Mouse (Mus musculus): ENCODE data around the gene Slc17a2.
"Not testable (repeated sequence)": the region's sequence is repeated elsewhere in the genome, so short reads cannot be mapped to it uniquely, and the experiment has no call there.

The Slc17a2 gene

DNA sequence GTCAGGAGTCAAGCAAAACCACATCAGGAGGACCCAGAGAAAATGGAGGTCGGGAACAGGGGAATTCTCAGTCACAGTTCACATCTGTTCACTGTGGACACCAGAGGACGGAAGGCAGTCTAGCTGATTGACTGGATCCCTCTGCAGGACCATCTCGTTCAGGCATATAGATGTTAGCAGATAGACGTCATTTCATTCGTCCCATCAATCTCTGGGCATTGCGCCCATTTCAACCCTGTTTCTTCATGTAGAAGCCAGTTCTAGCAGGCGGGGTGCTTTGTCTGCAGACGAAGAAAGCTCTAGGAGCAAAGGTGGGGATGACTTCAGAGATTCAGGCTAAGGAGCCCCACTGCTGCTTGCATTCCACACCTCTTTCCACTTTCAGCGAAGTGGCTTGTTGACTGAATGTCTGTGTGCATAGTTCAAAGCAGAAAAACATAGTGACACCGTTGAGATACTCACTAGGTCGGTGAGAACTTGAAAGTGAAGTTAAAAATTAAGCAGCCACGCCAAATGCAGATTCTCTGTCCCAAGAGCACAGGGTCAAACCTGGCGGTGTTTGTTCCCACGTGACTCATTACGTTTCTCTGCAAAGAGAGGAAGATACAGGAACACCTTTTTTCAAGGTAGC lies at the start of gene Slc17a2:
Gene Slc17a2 (plus strand): TSS at position 572 of the 631 bp plus-strand sequence.
- DNase-seq (ENCODE audit: low read depth, low spot score), result no peak

DNA sequence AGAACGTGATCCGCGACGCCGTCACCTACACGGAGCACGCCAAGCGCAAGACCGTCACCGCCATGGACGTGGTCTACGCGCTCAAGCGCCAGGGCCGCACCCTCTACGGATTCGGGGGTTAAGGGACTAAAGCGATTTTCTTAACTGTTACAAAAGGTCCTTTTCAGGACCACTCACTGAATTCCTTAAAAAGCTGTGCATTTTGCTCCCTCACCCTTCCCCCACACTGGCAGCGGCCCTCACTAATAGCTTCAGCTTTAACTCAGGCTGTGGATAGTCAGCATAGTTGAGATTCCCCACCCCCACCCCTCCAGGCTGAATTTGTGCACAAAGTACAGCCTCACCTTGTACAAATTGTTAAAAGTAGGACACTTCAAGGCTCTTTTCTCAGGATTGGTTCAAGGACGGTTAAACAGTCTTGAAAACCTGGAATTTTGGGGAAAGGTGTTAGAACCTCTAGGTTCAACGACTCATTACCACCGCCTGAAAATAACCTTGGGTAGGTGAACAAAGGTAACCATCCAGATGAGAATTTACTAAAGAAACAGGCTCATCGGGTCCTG lies 49.5 kb upstream of the Slc17a2 start:
- DNase-seq (ENCODE audit: low read depth, low spot score), result peak; percentile 88

DNA sequence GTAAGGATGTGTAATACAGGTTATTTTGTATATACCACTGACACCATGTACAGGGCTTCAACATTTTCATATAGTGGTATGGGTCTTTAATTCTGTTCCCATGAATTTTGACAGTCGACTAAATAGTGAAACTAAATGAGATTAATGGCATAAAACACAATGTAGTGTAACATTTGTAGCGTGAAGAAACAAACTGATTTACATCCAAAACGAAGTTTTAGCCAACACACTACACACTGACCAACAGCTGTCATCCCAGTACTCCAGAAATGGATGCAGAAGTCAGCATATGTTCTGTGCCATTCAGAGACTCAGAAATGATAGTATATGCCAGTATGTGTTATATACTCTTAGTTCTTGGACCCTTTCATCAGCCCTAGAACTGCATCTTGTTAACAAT lies 48.9 kb upstream of the Slc17a2 start:
- no peak for DNase-seq (ENCODE audit: low read depth, low spot score)

DNA sequence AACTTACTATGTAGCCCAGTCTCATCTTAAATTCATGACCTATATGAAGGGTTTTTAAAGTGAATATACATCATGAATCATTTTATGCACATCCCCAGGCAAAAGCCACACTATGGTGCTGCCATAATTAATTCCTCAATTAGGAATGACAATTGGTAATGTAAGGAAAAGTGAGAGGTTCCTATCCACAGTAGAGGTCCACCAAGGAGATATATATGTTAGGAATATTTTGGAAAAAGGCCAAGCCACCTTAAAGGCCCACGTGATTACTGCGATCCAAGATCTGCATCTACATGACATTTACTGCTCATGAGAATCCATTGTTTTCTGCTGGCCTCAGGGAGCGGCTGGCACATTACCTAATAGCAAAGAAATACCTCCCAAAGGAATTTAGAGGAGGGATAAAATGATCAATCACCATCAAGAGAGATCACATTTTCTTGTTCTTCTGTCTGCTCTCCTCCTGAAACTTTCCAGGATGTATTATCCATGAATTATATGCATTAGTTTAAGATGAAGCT lies 47.5 kb upstream of the Slc17a2 start:
- DNase-seq (ENCODE audit: low read depth, low spot score), result peak; percentile 51

DNA sequence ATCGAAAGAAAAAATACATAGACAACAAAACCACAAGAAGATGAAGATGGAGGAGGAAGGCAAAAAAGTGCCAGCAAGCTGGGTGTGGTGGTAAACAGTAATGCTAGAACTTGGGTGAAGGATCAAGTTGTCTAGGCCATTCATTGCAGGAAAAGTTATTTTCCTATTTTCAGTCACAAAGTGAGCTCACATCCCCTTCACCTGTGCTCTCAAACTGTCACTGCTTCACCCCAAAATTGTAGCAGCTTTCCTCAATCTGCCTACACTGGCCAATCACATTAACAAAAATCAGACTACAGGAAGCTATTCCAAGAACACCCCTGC lies 46.9 kb upstream of the Slc17a2 start:
- no peak for DNase-seq (ENCODE audit: low read depth, low spot score)

DNA sequence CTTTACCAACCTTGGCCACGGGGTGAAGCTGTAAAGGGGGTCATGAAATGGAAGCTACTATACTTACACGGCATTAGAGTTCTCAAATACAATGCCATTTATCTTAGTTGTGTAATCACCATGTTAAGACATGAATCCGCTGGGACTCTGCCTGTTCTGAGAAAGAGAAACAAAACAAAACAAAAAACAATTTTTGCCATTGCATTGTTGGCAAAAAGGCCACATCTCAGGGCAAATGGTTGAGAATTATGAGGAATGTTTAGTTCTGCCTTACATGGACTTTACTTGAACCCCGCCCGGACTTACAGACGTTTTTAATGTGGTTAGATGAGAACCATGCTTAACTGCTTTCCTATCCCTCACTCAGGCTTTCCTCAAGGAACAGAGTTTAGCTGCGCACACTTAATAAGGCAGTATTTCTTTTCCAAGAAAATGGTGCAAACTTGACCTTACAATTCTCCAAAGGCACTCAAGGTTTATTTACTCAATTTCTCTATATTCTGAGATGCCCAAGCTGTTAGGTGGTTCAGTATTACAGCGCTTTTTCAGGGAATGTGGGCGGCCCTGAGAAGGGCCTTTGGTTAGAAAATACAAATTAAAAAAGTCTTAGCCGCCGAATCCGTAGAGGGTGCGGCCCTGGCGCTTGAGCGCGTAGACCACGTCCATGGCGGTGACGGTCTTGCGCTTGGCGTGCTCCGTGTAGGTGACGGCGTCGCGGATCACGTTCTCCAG lies 46.4 kb upstream of the Slc17a2 start:
- peak; percentile 81 for DNase-seq (ENCODE audit: low read depth, low spot score)

DNA sequence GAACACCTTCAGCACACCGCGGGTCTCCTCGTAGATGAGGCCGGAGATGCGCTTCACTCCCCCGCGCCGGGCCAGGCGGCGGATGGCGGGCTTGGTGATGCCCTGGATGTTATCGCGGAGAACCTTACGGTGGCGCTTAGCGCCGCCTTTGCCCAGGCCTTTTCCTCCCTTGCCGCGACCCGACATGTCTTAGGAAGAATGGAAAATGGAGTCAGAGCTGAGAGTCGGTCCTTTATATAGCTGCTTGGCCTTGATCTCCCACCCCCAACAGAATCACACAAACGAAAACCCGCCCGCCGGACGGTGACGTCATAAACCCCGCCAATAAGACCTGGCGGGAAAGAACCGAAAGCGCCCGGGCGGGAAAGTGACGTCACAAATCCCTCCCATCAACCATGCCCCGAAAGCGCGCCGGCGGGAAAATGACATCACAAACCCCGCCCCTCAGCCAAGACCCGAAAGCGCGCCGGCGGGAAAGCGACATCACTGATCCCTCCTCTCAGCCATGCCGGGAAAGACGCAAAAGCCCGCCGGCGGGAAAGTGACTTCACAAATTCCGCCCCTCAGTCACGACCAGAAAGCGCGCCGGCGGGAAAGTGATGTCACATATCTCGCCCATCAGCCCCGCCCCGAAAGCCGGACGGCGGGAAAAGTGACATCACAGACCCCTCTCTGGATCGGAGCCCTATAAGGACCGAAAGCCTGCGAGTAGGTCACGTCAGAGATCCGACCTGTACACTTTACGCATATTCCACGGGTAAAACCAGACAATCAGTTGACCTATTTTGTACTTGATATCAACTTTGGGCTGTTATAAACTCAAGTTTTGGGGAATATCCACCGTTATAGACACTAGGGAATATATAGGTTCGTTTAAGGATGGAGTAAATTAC lies 45.6 kb upstream of the Slc17a2 start, which contains the start of gene Hist1h4a:
Gene Hist1h4a (minus strand): TSS at position 259 of the 893 bp plus-strand sequence.
- DNase-seq (ENCODE audit: low read depth, low spot score), result peak; percentile 98

DNA sequence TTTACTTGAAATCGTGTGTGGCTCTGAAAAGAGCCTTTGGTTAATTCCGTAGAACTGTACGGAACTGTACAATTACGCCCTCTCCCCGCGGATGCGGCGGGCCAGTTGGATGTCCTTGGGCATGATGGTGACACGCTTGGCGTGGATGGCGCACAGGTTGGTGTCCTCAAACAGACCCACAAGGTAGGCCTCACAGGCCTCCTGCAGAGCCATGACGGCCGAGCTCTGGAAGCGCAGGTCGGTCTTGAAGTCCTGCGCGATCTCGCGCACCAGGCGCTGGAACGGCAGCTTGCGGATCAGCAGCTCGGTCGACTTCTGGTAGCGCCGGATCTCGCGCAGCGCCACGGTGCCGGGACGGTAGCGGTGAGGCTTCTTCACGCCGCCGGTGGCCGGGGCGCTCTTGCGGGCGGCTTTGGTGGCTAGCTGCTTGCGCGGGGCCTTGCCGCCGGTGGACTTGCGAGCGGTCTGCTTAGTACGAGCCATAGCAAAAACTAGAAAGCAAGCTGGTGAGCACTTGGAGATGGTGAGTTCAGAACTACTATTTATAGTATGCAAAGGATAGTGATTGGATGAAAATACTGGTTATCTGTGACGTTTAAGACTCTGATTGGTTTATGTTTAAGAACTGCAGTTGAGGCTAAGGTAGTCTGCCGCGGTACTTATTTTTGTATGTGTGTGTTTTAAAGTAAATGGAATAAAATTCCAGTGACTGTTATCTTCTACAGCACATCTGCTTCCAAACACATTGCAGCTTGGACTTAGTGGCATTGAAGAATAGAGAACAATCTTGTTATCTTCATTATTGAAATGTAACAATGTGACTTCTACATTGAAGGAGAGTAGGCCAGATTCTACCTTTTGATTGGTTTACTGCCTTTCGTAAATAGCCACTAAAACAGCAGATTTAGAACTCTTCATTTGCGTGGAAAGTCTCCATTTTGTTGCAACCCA lies 44.6 kb upstream of the Slc17a2 start, which contains the start of gene Hist1h3a:
Gene Hist1h3a (minus strand): TSS at position 516 of the 951 bp plus-strand sequence.
- peak; percentile 94 for DNase-seq (ENCODE audit: low read depth, low spot score)

DNA sequence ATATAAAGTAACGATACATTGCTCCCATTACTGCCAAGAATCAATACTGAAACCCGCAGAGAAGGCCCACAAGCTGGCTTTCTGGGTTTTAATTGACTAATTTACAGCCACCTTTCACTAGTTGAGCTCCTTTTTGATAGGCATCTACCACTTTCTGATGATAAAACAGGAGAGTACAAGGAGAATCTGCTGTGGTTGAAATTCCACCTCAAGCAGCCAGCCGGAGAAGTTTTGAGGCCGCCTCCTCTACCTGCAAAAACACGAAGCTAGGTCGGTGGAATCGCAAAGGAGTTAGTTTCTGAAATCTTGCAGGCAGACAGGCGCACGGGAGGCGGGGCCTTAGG lies 43.6 kb upstream of the Slc17a2 start:
- DNase-seq (ENCODE audit: low read depth, low spot score), result no peak

DNA sequence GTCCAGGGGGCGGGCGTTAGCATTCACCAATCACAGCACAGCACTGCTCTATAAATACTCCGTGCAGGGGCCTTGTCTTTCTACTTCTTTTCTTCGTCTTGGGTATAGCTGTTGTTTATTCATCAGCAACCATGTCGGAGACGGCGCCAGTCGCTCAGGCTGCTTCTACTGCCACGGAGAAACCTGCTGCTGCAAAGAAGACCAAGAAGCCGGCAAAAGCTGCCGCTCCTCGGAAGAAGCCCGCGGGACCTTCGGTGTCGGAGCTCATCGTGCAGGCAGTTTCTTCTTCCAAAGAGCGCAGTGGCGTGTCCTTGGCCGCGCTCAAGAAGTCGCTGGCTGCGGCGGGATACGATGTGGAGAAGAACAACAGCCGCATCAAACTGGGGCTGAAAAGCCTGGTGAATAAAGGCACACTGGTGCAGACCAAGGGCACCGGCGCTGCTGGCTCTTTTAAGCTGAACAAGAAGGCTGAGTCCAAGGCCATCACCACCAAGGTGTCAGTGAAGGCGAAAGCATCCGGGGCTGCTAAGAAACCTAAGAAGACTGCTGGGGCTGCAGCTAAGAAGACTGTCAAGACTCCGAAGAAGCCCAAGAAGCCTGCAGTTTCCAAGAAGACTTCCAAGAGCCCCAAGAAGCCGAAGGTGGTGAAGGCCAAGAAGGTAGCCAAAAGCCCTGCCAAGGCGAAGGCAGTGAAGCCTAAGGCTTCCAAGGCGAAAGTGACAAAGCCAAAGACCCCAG lies 43.0 kb upstream of the Slc17a2 start, which contains the start of gene Hist1h1a:
Gene Hist1h1a (plus strand): TSS at position 81 of the 738 bp plus-strand sequence.
- DNase-seq (ENCODE audit: low read depth, low spot score), result peak; percentile 97

DNA sequence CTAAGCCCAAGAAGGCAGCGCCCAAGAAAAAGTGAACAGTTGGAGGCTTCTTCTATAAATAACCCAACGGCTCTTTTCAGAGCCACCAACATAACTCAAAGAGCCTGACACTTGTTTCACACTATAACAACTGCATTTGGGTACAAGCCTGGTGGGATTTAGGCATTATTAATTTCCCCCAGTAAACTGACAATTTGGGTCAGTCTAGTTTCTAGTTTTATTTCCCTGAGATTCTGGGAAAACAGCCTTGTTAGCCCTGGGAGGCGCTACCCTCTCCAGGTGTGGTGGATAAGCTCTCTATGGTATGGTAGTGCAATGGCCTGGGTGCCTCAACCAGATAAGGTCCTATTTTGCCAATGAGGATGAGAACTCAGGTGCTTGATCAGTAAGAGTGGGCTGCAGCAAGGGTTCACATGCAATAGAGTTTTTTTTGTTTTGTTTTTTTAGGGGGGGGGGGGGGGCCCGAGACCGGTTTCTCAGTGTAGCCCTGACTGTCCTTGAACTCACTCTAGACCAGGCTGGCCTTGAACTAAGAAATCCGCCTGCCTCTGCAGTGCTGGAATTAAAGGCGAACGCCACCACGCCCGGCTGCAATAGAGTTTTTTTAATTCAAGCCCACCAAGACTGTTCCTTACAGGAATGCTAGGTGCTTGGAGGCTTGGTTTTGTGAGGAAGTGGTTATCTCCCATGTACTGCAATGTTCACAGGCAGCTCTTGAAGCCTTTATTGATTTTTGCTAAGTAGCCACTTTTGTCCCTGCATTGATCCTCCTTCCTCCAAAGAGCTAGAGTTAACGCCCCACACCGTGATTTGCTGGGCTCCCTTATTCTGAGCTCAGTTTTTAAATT lies 42.2 kb upstream of the Slc17a2 start:
- DNase-seq (ENCODE audit: low read depth, low spot score), result peak; percentile 90

DNA sequence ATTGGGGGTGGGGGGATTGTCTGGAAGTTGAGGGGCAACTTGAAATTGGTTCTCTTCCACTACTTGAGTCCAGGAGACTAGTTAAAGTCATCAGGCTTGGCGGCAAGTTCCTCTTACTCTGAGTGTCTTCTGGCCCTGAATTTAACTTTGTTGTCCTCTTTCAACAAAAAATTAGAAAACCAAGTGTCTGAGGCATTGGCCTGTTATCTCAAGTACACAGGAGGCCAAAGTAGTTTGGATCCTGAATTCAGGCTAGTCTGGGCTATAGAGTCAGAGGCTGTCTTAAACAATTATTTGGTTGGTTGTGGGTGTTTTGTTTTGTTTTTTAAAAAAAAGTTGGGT lies 41.6 kb upstream of the Slc17a2 start:
- DNase-seq (ENCODE audit: low read depth, low spot score), result no peak

DNA sequence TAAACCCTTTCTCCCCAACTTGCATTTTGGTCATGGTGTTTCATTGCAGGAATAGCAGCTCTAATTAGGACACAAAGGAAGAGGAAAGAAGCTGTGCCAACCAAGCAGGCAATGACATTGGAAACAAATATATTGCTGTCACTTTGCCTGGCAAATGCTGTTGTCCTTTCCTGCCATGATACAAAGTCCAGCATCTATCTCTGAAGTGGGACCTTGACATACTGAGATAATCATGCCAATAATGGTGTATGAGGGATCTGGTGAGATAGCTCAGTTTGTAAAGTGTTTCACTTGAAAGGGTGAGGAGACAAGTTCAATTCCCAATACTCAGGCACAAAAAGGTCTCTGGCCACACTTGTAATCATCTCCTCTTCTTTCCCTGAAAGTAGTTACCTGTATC lies 40.0 kb upstream of the Slc17a2 start:
- DNase-seq (ENCODE audit: low read depth, low spot score), result no peak

DNA sequence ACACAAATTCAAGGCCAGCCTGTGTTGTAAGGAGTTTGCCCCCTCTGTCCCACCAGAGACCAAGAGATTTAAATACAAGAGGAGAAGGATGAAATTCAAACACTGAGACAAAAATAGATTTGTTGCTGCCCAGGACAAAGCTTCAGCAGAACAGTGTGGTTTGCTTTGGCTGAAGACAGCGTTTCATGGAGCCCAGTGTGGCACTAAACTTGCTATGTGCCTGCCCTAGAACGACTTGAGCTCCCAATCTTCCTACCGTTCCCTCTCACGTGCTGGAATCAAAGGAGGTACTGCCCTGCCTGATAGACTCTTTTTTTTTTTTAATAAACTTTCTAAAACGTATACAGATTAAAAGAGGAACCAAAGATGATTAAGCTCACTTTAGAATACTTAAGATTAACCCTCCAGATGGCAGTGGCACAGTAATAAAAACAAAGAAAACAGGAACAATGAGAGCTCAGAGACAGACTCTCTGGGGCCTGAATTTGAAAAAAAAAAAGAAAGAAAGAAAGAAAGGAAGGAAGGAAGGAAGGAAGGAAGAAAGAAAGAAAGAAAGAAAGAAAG lies 37.9 kb upstream of the Slc17a2 start:
- no peak for DNase-seq (ENCODE audit: low read depth, low spot score)

DNA sequence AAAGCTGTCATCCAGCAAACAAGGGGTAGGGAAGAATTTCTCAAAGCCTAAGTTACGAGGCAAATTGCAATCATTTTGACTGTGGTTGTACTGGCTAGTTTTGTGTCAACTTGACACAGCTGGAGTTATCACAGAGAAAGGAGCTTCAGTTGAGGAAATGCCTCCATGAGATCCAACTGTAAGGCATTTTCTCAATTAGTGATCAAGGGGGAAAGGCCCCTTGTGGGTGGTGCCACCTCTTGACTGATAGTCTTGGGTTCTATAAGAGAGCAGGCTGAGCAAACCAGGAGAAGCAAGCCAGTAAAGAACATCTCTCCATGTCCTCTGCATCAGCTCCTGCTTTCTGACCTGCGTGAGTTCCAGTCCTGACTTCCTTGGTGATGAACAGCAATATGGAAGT lies 37.2 kb upstream of the Slc17a2 start, which contains the start of gene Trim38:
Gene Trim38 (plus strand): TSS at position 301 of the 400 bp plus-strand sequence.
- DNase-seq (ENCODE audit: low read depth, low spot score), result not testable (repeated sequence)

DNA sequence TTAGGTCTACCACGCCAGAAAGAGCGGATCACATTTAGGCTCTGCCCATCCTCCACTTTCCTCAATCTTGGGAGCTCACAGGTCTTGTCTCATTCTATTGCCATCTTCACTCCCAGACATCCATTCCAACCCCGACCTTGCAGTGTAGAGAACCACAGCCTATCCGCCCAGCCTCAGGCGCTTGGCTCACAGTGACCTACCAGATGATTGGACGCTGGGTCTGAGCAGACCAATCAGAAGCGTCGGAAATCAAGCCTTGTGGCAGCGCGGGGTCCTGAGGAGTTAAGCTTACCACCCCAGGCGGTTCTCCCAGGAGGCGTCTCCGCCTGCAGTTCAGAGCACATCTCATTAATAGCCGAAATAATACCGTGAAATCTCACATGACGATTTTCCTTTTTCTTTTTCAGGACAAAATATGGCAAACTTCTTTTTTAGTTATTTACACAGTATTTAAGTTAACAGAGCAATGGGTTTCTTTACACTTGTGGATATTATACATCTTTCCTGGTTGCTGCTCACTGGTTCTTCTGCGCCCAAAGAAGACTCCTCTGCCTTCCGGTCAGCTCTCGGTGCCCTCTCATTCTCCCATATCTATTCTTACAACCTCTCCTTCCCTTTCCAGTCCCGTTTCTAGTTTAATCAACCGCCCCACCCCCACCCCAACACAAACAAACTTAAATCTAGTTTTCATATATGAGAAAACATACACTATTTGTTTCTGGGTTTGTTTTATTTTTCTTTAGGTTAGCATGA lies 34.1 kb upstream of the Slc17a2 start:
- DNase-seq (ENCODE audit: low read depth, low spot score), result peak; percentile 94

DNA sequence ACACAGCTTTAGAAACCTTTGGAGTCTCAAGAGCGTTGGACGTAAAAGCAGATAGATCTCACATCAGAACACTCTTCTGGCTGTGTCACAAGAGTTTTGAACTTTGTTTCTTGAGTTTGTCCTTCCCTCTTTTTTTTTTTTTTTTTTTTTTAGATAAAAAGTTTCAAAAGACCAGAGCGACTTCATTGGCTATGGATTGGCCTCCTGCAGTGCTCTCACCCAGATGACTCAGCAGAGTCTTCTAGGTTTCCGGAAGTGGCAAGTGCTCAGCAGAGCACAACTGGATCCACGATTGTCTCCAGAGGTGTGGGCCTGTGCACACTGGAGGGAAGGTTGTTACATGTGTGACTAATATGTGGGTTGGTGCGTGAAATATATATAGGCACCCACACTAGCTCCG lies 28.5 kb upstream of the Slc17a2 start:
- DNase-seq (ENCODE audit: low read depth, low spot score), result peak; percentile 21

DNA sequence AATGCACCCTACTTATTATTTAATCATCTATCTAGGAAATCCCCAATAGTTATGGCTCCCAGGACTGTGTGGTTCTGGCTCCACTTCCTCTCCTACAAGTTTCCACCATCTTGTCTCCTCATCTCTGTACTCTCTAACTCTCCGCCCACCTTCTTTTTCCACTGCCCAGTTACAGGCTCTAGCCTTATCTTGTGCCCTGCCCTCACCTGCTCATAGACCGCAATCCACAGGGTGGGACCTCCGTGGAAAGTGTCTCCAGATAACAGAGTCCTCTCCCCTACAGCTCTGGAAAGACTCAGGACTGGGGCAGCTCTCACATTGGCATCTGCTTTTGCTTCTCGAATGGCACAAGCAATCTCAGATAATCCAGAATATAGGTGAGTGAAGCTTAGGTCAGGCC lies 27.8 kb upstream of the Slc17a2 start:
- no peak for DNase-seq (ENCODE audit: low read depth, low spot score)

Data from ES-CJ7 (cell line).